Mouse (Mus musculus) heart, adult 2 months (tissue): Measurements from ENCODE around the gene Coq9.
A peak's percentile ranks its signal among the peaks of the same experiment; 100 is the strongest.

Source experiments
- CTCF ChIP-seq: fragments of 200-600 bp; IDR thresholded peaks from 2 replicates; pipeline ENCODE4 v1.8.1; 2022; ENCODE audit warnings: antibody characterized with exemption, mild to moderate bottlenecking, moderate library complexity
- EP300 ChIP-seq: fragments of 200-500 bp; IDR thresholded peaks from 2 replicates; pipeline ENCODE4 v1.6.1; 2011; ENCODE audit warnings: low read depth, low read length, control low read depth; ENCODE audit not compliant: insufficient read depth
- POLR2A ChIP-seq: fragments of 200-500 bp; IDR thresholded peaks from 2 replicates; pipeline ENCODE4 v1.6.1; 2011; ENCODE audit warnings: mild to moderate bottlenecking, low read depth, low read length, control low read depth; ENCODE audit not compliant: insufficient read depth

DNA sequence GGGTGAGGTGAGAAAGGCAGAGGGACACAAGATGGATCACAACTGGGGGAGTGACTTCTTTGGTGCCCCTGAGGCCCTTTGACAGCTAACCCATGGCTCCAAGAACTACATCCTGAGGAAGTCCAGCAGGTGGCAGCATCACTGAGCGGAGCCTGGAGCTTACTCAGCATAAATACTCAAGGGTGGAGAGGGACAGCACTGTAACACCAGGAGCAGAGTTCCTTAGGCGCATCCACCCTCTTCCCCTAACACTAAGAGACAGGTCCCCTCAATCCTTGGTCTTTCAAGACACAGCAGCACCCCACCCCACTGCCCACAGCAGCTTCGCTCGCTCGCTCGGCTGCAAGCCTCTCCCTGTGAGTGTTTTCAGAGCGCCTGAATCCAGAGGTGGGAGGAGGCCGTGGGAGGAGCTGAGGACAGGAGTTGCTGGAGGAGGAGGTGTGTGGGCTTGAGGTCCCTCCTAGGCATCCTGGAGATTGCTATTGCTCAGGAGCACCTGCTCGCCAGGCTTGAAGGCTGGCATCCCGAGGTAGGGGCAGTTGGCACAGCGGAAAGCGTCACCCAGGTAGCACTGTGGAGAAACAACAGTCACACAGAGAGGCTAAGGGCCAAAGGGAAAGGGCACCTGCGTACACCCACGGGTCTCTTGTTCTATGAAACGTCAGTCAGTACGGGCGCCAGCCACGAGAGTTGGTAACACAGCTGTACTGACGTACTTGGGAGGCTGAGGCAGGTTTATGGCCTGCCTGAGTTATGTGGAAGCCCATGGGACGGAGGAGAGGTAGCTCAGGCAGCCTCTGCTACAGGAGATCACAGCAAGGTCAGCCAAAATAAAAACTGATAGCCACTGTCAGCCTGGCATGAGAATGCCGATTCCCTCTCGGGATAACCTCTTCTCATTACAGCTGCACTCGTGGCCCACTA, 15.2 kb upstream of the Coq9 start:
- peak; percentile 86 for TF ChIP-seq CTCF
- TF ChIP-seq POLR2A, result no peak
- TF ChIP-seq EP300, result no peak
